Comparison of ENCODE assay signal across 8 mouse cellular contexts in the genomic region with DNA sequence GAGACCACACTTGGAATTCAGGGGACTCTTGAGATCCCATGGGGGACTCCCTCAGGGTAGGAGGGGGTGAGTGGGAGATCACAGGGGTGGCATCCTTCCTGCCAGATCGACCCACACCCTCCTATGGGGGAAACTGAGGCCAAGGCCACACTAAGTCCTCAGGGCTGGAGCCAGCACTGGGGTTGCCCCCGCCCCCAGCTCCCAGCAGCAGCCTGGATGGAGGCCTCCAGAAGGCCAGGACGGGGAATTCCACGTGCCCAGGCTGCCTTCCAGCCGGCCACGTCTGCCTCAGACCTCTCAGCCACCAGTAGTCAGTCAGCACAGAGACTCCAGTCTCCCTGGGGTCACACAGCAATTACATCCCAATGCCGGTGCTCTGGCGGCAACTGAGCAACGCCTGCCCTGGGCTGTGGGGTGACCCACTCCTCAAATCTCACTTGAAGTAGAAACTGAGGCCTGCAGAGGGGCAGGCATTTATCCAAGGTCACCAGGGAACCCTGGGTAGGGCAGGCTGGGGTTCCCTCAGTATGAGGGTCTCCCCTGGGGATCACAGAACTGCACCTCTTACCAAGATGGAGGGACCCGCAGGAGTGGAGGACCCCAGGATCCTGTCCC. TPM values are rescaled to one million over a fixed set of nuclear protein-coding genes. Genes with fewer than 3 reads are reported as not detected.
DNase-seq lines count a peak whose midpoint lies in the region; ATAC-seq lines count a peak whose summit lies in the region.

No protein-coding gene starts in this region.

- no peak overlapping the region for H3K9ac ChIP-seq in intestine, embryonic 14.5 days (ENCODE audit: low read length)
- peak overlapping the region; percentile 37; the same call in 1 of the 2 replicates for H3K9ac ChIP-seq in limb, embryonic 12.5 days (replicated peaks)

- ATAC-seq in intestine, embryonic 14.5 days (replicated peaks; ENCODE audit: low FRiP score, low TSS enrichment, low read depth) = no peak
- ATAC-seq in limb, embryonic 12.5 days (ENCODE audit: insufficient number of reproducible peaks, insufficient read depth, low FRiP score, low TSS enrichment, low read depth) = no peak
- ATAC-seq in activated CD4-positive, CD25-positive, alpha-beta regulatory T cell, adult 4 months = no peak

- H3K4me1 ChIP-seq in intestine, embryonic 14.5 days (replicated peaks; ENCODE audit: control insufficient read depth, insufficient read depth, low read length) = peaks cover 23% of the 10 kb centered on the region
- H3K4me1 ChIP-seq in limb, embryonic 12.5 days (replicated peaks) = peaks cover 44% of the 10 kb centered on the region

- peak overlapping the region; percentile 75 for H3K4me2 ChIP-seq in intestine, embryonic 14.5 days (ENCODE audit: low read length)
- peak overlapping the region; percentile 89 for H3K4me2 ChIP-seq in limb, embryonic 12.5 days

- H3K27ac ChIP-seq in intestine, embryonic 14.5 days (ENCODE audit: low read depth) = peak overlapping the region; percentile 51; the same call in 1 of the 2 replicates
- no peak overlapping the region for H3K27ac ChIP-seq in limb, embryonic 12.5 days

- peaks cover 3% of the 10 kb centered on the region; the same call in 1 of the 2 replicates for H3K27me3 ChIP-seq in intestine, embryonic 14.5 days (replicated peaks; ENCODE audit: control insufficient read depth, insufficient read depth, low read length)
- peaks cover 77% of the 10 kb centered on the region for H3K27me3 ChIP-seq in limb, embryonic 12.5 days

- WGBS in intestine, embryonic 14.5 days = 39% methylated on average over 10 of the region's 10 CpGs
- WGBS in limb, embryonic 12.5 days = 26% methylated on average over 10 of the region's 10 CpGs

- H3K4me3 ChIP-seq in intestine, embryonic 14.5 days (ENCODE audit: low read depth, low read length) = peak overlapping the region; percentile 58
- peak overlapping the region; percentile 15 for H3K4me3 ChIP-seq in limb, embryonic 12.5 days (replicated peaks)

- no peaks in the 10 kb centered on the region; the same call in 1 of the 2 replicates for H3K36me3 ChIP-seq in intestine, embryonic 14.5 days (ENCODE audit: control insufficient read depth, insufficient read depth, low read length)
- H3K36me3 ChIP-seq in limb, embryonic 12.5 days = peaks cover 4% of the 10 kb centered on the region; the same call in 1 of the 2 replicates

- DNase-seq in right cerebral cortex, postnatal 14 days = peak; percentile 28
- DNase-seq in right cerebral cortex, adult 18-20 months = no peak
- peak; percentile 65 for DNase-seq in cerebellum, adult 8-10 months
- DNase-seq in gastrocnemius, postnatal 10 days = peak; percentile 70
- DNase-seq in intestine, embryonic 14.5 days (ENCODE audit: low spot score) = no peak
- peak; percentile 22 for DNase-seq in neural tube, embryonic 10.5 days (ENCODE audit: extremely low spot score, low spot score)

- no peaks in the 10 kb centered on the region for H3K9me3 ChIP-seq in intestine, embryonic 14.5 days (ENCODE audit: control insufficient read depth, low read length)
- peaks cover 6% of the 10 kb centered on the region; the same call in 1 of the 2 replicates for H3K9me3 ChIP-seq in limb, embryonic 12.5 days

RNA-seq across cellular contexts. Expression of a gene that starts 30.1 kb away (rescaled TPM):
- total RNA-seq in gastrocnemius, postnatal 10 days (2021) = 100 to 1,000 TPM; 329 to 332 TPM
- 52.4 and 57.2 TPM in 2 replicates for polyA plus RNA-seq in intestine, embryonic 14.5 days (2014; fragmentation: Nextera tagmentation; extraction: Ambion mirVana)
- polyA plus RNA-seq in limb, embryonic 12.5 days (2016; fragmentation: Nextera tagmentation; extraction: Ambion mirVana) = 30.8 and 31.1 TPM in 2 replicates
- 10 to 100 TPM; 15.2 to 16.0 TPM for polyA plus RNA-seq in activated CD4-positive, CD25-positive, alpha-beta regulatory T cell, adult 4 months (2017; shearing (Covaris generic))

RNA-seq across cellular contexts. Expression of a gene that starts 32.5 kb away (rescaled TPM):
- under 1 TPM in 1 of 2 experiments, not detected in 1; 0.65 TPM for total RNA-seq in gastrocnemius, postnatal 10 days (2021)
- polyA plus RNA-seq in intestine, embryonic 14.5 days (2014; fragmentation: Nextera tagmentation; extraction: Ambion mirVana) = 99.8 and 125 TPM in 2 replicates
- polyA plus RNA-seq in limb, embryonic 12.5 days (2016; fragmentation: Nextera tagmentation; extraction: Ambion mirVana) = 2.9 and 3.0 TPM in 2 replicates
- polyA plus RNA-seq in activated CD4-positive, CD25-positive, alpha-beta regulatory T cell, adult 4 months (2017; shearing (Covaris generic)) = 10 to 100 TPM in 1 of 2 experiments, 1 to 10 TPM in 1; 7.3 to 13.3 TPM

RNA-seq across cellular contexts. Expression of a gene that starts 36.5 kb away (rescaled TPM):
- 1 to 10 TPM in 1 of 2 experiments, under 1 TPM in 1; 0.33 to 2.0 TPM for total RNA-seq in gastrocnemius, postnatal 10 days (2021)
- polyA plus RNA-seq in intestine, embryonic 14.5 days (2014; fragmentation: Nextera tagmentation; extraction: Ambion mirVana) = 0.37 and 0.44 TPM in 2 replicates
- polyA plus RNA-seq in limb, embryonic 12.5 days (2016; fragmentation: Nextera tagmentation; extraction: Ambion mirVana) = 1.1 and 3.1 TPM in 2 replicates
- 1 to 10 TPM in 1 of 2 experiments, not detected in 1; 1.4 TPM for polyA plus RNA-seq in activated CD4-positive, CD25-positive, alpha-beta regulatory T cell, adult 4 months (2017; shearing (Covaris generic))

RNA-seq across cellular contexts. Expression of a gene that starts 41.1 kb away (rescaled TPM):
- total RNA-seq in gastrocnemius, postnatal 10 days (2021) = under 1 TPM; 0.40 to 0.45 TPM
- 2.4 and 4.2 TPM in 2 replicates for polyA plus RNA-seq in intestine, embryonic 14.5 days (2014; fragmentation: Nextera tagmentation; extraction: Ambion mirVana)
- polyA plus RNA-seq in limb, embryonic 12.5 days (2016; fragmentation: Nextera tagmentation; extraction: Ambion mirVana) = 3.3 and 3.8 TPM in 2 replicates
- polyA plus RNA-seq in activated CD4-positive, CD25-positive, alpha-beta regulatory T cell, adult 4 months (2017; shearing (Covaris generic)) = 1 to 10 TPM; 1.1 to 1.2 TPM

RNA-seq across cellular contexts. Expression of a gene that starts 41.1 kb away (rescaled TPM):
- 10 to 100 TPM; 40.3 to 46.7 TPM for total RNA-seq in gastrocnemius, postnatal 10 days (2021)
- polyA plus RNA-seq in intestine, embryonic 14.5 days (2014; fragmentation: Nextera tagmentation; extraction: Ambion mirVana) = 70.7 and 70.8 TPM in 2 replicates
- 71.9 and 74.6 TPM in 2 replicates for polyA plus RNA-seq in limb, embryonic 12.5 days (2016; fragmentation: Nextera tagmentation; extraction: Ambion mirVana)
- 10 to 100 TPM; 12.7 to 13.7 TPM for polyA plus RNA-seq in activated CD4-positive, CD25-positive, alpha-beta regulatory T cell, adult 4 months (2017; shearing (Covaris generic))

Comparison
In these comparisons a context has a peak if more than half of its experiments do, and no peak if none do; other contexts are left out.
1. DNase-seq: peak in right cerebral cortex, postnatal 14 days (single experiment), cerebellum, adult 8-10 months (single experiment), gastrocnemius, postnatal 10 days (single experiment) and neural tube, embryonic 10.5 days (single experiment); none in right cerebral cortex, adult 18-20 months (single experiment) and intestine, embryonic 14.5 days (single experiment).